Mouse (Mus musculus): ENCODE data around the gene Plcb4. TPM values are rescaled to one million over a fixed set of nuclear protein-coding genes. Genes with fewer than 3 reads are reported as not detected.
A peak's percentile ranks its signal among the peaks of the same experiment; 100 is the strongest.

Gene Plcb4
- total RNA-seq, 1 experiment: 24.0 TPM

DNA sequence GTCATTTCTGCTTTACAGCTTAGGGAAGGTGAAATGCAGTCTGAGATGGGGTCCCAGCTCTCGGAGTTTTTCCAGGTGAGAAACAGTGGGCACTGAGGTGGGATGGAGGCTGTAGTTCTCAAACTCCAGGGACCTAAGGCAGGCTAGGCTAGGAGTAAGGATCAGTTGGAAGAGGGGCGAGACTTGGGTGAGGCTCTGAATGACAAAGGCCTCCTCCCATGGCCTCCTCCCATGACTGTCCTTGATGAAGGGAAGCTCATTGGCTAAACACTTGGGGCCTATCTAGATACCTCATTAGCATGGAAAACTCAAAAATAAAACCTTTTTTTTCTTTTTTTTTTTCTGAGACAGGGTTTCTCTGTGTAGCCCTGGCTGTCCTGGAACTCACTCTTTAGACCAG is 198.0 kb downstream of the Plcb4 start:
- no peak for TF ChIP-seq ZNF384 (IDR thresholded peaks at IDR 0.05; ENCODE audit: low read depth, low read length)
- TF ChIP-seq ZC3H11A (IDR thresholded peaks at IDR 0.05; ENCODE audit: borderline replicate concordance, low read depth, low read length): no peak
- TF ChIP-seq CHD2 (IDR thresholded peaks at IDR 0.05; ENCODE audit: low read depth, low read length): no peak
- TF ChIP-seq MAFK (IDR thresholded peaks at IDR 0.05; ENCODE audit: insufficient read depth, low read depth, low read length): no peak
- no peak for TF ChIP-seq HCFC1 (IDR thresholded peaks at IDR 0.05; ENCODE audit: borderline replicate concordance, insufficient read depth, low read length)
- Histone ChIP-seq H3K4me1 (ENCODE audit: control insufficient read depth in 2 of 2, insufficient read depth in 2 of 2, low read length in 2 of 2, poor library complexity in 1 of 2) (peaks cover 2 to 3% of the 10 kb centered on the region in 2 experiments; a peak in 1 of 4 replicates), H3K27ac (ENCODE audit: insufficient read depth, low read depth, low read length, poor library complexity, severe bottlenecking) (no peak overlapping the region; the same call in 1 of the 2 replicates), H3K4me3 (ENCODE audit: insufficient read depth in 1 of 2, low read depth in 1 of 2, low read length in 2 of 2, poor library complexity in 1 of 2, severe bottlenecking in 1 of 2) (no peak overlapping the region), H3K9ac (ENCODE audit: insufficient read depth, low read depth, low read length, poor library complexity, severe bottlenecking) (no peak overlapping the region), H3K36me3 (ENCODE audit: control insufficient read depth, insufficient read depth, low read length, poor library complexity, severe bottlenecking) (no peaks in the 10 kb centered on the region), H3K9me3 (ENCODE audit: control insufficient read depth, insufficient read depth, low read depth, low read length) (no peaks in the 10 kb centered on the region)
- DNase-seq (ENCODE audit: low read depth, low spot score): peak; percentile 16
- in situ Hi-C loops (cut with MboI; ENCODE audit: low sequenced_read_pairs in 2 of 2, unreplicated experiment in 2 of 2): no loop called here

DNA sequence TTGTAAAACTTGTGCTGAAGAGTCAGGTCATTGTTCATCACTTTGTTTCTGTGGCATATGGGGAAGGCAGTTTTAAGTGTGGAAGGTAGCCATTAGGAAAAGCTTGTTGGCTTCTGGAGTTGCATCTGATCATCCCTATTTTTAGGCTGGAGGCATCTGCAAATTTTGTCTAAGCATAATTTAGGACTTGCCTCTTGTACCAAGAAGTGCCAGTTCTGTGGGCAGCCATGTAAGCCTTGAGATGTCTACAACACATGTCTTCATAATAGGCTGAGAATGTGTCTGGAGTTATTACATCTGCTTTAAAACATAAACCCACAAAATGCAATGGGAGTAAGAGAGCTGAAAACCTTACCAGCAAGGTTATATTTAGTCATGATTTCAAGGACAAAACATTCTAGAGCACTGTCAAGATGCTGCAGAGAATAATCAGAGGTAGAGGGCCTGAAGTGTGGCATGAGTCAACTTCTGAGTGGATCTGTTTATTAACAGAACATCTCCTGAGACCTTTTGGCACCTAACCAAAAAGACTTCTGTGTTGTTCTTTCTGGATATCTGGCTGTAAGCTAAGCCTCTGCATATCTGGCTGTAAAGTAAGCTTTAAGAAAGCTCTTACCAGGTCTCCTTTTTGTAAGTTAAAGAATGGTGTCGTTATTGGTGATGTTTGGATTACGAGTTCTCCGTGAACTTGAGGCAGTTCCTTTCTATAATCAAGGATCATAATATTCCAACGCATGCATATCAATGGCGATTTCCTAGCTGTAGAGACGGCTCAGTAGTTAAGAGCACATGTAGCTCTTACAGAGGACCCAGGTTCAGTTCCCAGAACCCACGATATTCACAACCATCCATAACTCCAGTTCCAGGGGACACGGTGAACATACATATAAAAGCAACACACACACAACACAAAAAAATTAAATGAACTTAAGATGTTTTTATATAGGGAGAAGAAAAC is 203.0 kb downstream of the Plcb4 start:
- H3K9ac ChIP-seq (ENCODE audit: insufficient read depth, low read depth, low read length, poor library complexity, severe bottlenecking): no peak overlapping the region
- peaks cover 0 to under 1% of the 10 kb centered on the region in 2 experiments; a peak in 1 of 4 replicates for H3K4me1 ChIP-seq (ENCODE audit: control insufficient read depth in 2 of 2, insufficient read depth in 2 of 2, low read length in 2 of 2, poor library complexity in 1 of 2)
- in situ Hi-C loops (cut with MboI; ENCODE audit: low sequenced_read_pairs in 2 of 2, unreplicated experiment in 2 of 2): no loop called here
- no peak for DNase-seq (ENCODE audit: low read depth, low spot score)
- no peaks in the 10 kb centered on the region for H3K9me3 ChIP-seq (ENCODE audit: control insufficient read depth, insufficient read depth, low read depth, low read length)
- H3K36me3 ChIP-seq (ENCODE audit: control insufficient read depth, insufficient read depth, low read length, poor library complexity, severe bottlenecking): no peaks in the 10 kb centered on the region
- H3K27ac ChIP-seq (ENCODE audit: insufficient read depth, low read depth, low read length, poor library complexity, severe bottlenecking): no peak overlapping the region
- no peak overlapping the region for H3K4me3 ChIP-seq (ENCODE audit: insufficient read depth in 1 of 2, low read depth in 1 of 2, low read length in 2 of 2, poor library complexity in 1 of 2, severe bottlenecking in 1 of 2)
- TF ChIP-seq ZC3H11A (IDR thresholded peaks at IDR 0.05; ENCODE audit: borderline replicate concordance, low read depth, low read length): no peak

DNA sequence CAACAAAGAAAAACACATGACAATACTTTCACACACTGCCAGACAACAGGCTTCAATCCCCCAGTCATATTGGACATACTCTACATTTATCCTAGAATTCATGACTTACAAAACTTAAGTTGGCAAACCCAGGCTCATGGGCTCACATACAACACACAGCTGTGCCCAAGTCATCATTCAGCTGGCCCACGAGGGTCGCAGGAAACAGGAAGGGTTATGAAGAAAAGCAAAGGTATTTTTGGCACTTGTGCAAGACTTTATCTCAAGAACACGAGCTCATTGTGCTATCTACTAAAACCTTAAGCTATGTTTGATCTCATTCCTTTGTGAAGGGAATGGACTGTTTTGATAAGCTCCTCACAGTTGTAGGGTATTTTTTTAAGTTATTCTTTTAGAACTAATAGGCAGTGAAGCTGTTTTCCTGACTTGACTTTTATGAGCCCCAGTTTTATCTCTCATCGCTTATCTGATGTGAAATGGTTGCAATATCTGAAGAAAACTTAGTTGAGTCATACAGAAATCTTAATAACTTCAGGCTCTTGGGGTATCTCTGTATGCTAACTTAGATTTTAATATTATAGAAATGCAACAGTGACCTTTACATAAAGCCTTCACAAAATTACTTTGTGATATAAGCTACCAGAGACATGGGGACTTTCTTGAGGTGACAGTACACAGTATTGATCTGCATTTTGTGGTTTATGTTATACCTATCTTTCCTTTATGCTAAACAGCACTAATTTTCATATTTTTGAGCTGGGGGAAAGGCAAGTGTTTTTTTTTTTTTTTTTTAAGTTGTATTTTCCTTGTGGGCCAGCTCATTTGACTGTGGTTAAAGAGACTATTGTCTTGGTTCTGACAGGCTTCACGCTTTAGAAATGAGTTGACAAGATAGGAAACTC is 203.9 kb downstream of the Plcb4 start:
- no peak overlapping the region for H3K4me3 ChIP-seq (ENCODE audit: insufficient read depth in 1 of 2, low read depth in 1 of 2, low read length in 2 of 2, poor library complexity in 1 of 2, severe bottlenecking in 1 of 2)
- no peak overlapping the region for H3K27ac ChIP-seq (ENCODE audit: insufficient read depth, low read depth, low read length, poor library complexity, severe bottlenecking)
- no peak for DNase-seq (ENCODE audit: low read depth, low spot score)
- H3K9me3 ChIP-seq (ENCODE audit: control insufficient read depth, insufficient read depth, low read depth, low read length): no peaks in the 10 kb centered on the region
- in situ Hi-C loops (cut with MboI; ENCODE audit: low sequenced_read_pairs in 2 of 2, unreplicated experiment in 2 of 2): no loop called here
- H3K4me1 ChIP-seq (ENCODE audit: control insufficient read depth in 2 of 2, insufficient read depth in 2 of 2, low read length in 2 of 2, poor library complexity in 1 of 2): no peaks in the 10 kb centered on the region
- TF ChIP-seq MAFK (IDR thresholded peaks at IDR 0.05; ENCODE audit: insufficient read depth, low read depth, low read length) (no peak), ZC3H11A (IDR thresholded peaks at IDR 0.05; ENCODE audit: borderline replicate concordance, low read depth, low read length) (no peak), ZNF384 (IDR thresholded peaks at IDR 0.05; ENCODE audit: low read depth, low read length) (no peak), CHD2 (IDR thresholded peaks at IDR 0.05; ENCODE audit: low read depth, low read length) (no peak), HCFC1 (IDR thresholded peaks at IDR 0.05; ENCODE audit: borderline replicate concordance, insufficient read depth, low read length) (no peak)
- H3K9ac ChIP-seq (ENCODE audit: insufficient read depth, low read depth, low read length, poor library complexity, severe bottlenecking): no peak overlapping the region
- H3K36me3 ChIP-seq (ENCODE audit: control insufficient read depth, insufficient read depth, low read length, poor library complexity, severe bottlenecking): no peaks in the 10 kb centered on the region

DNA sequence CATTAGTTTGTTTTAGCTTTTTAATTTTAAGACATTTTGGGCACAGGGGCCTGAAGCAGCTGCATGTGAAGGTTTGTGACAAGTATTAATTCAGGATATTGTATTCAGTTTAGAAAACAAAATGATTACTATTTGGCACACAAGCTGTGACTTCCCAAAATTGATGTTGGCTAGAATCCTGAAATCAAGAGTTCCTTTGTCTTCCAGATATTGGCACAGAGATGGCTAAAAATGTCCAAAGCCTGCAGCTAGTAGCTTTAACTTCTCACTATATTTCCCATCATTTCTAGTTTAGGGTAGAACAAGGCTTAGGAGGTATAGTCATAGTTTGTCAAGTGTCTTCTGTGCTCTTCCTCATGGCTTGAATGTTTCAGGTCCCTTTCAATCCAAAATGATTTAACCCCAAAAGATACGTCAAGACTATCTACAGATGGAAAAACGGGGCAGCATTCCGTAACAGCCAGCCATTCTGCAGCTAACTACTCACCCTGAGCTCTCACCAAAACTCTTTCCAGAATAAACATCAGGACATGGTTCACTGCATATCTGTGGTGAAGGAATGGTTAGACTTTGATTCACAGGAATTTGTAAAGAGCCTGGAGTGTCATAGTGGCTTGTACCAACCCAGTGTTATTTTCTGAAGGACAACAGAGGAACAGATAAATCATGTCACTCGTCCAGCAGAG is 204.7 kb downstream of the Plcb4 start:
- Histone ChIP-seq H3K4me3 (ENCODE audit: insufficient read depth in 1 of 2, low read depth in 1 of 2, low read length in 2 of 2, poor library complexity in 1 of 2, severe bottlenecking in 1 of 2) (no peak overlapping the region), H3K9me3 (ENCODE audit: control insufficient read depth, insufficient read depth, low read depth, low read length) (no peaks in the 10 kb centered on the region), H3K27ac (ENCODE audit: insufficient read depth, low read depth, low read length, poor library complexity, severe bottlenecking) (no peak overlapping the region), H3K9ac (ENCODE audit: insufficient read depth, low read depth, low read length, poor library complexity, severe bottlenecking) (no peak overlapping the region), H3K36me3 (ENCODE audit: control insufficient read depth, insufficient read depth, low read length, poor library complexity, severe bottlenecking) (no peaks in the 10 kb centered on the region), H3K4me1 (ENCODE audit: control insufficient read depth in 2 of 2, insufficient read depth in 2 of 2, low read length in 2 of 2, poor library complexity in 1 of 2) (no peaks in the 10 kb centered on the region)
- TF ChIP-seq HCFC1 (IDR thresholded peaks at IDR 0.05; ENCODE audit: borderline replicate concordance, insufficient read depth, low read length) (no peak), ZC3H11A (IDR thresholded peaks at IDR 0.05; ENCODE audit: borderline replicate concordance, low read depth, low read length) (no peak), MAFK (IDR thresholded peaks at IDR 0.05; ENCODE audit: insufficient read depth, low read depth, low read length) (no peak), CHD2 (IDR thresholded peaks at IDR 0.05; ENCODE audit: low read depth, low read length) (no peak), ZNF384 (IDR thresholded peaks at IDR 0.05; ENCODE audit: low read depth, low read length) (no peak)
- in situ Hi-C loops (cut with MboI; ENCODE audit: low sequenced_read_pairs in 2 of 2, unreplicated experiment in 2 of 2): no loop called here
- DNase-seq (ENCODE audit: low read depth, low spot score): no peak
